16 mouse cellular contexts compared by ENCODE assay signal in genomic region chr4:35401783-35402182, GRCm38 (mm10).
A peak's percentile ranks its signal among the peaks of the same experiment; 100 is the strongest.
DNase-seq lines count a peak whose midpoint lies in the region; ATAC-seq and TF ChIP-seq lines count a peak whose summit lies in the region.
"Had no signal": no experiment of that assay in that cellular context is flagged by ENCODE, and none has a peak within 500 bp of the region (broad histone marks: within the 10 kb centered on the region; RNA-seq: fewer than 3 reads in every experiment).

No protein-coding gene starts in this region.

- H3K9me3 ChIP-seq in kidney, postnatal 0 days (replicated peaks; ENCODE audit: low read length): no peaks in the 10 kb centered on the region
- H3K9me3 ChIP-seq in CH12.LX (replicated peaks; ENCODE audit: low read length): no peaks in the 10 kb centered on the region
- H3K9me3 ChIP-seq in embryonic facial prominence, embryonic 14.5 days (ENCODE audit: control insufficient read depth, low read length): no peaks in the 10 kb centered on the region
- H3K9me3 ChIP-seq: heart, embryonic 13.5 days; hindbrain, embryonic 15.5 days had no signal

- H3K27ac ChIP-seq in kidney, postnatal 0 days: no peak overlapping the region
- no peak overlapping the region for H3K27ac ChIP-seq in CH12.LX (ENCODE audit: insufficient read depth, low read depth)
- no peak overlapping the region for H3K27ac ChIP-seq in embryonic facial prominence, embryonic 14.5 days (replicated peaks; ENCODE audit: low read depth, low read length)
- H3K27ac ChIP-seq: heart, embryonic 13.5 days; hindbrain, embryonic 15.5 days had no signal

- TF ChIP-seq POLR2A in CH12.LX (IDR thresholded peaks at IDR 0.05; ENCODE audit: low read depth, low read length): no peak

- TF ChIP-seq RAD21 in CH12.LX (IDR thresholded peaks at IDR 0.05; ENCODE audit: low read depth, low read length): no peak

- no peaks in the 10 kb centered on the region for H3K27me3 ChIP-seq in kidney, postnatal 0 days (ENCODE audit: insufficient read depth, low read length)
- peaks cover 1% of the 10 kb centered on the region for H3K27me3 ChIP-seq in CH12.LX (replicated peaks)
- H3K27me3 ChIP-seq in embryonic facial prominence, embryonic 14.5 days (replicated peaks; ENCODE audit: control insufficient read depth, insufficient read depth, low read length): no peaks in the 10 kb centered on the region
- H3K27me3 ChIP-seq: heart, embryonic 13.5 days; hindbrain, embryonic 15.5 days had no signal

- 42% methylated on average over 4 of the region's 4 CpGs for WGBS in kidney, postnatal 0 days
- WGBS in embryonic facial prominence, embryonic 14.5 days: 43% methylated on average over 4 of the region's 4 CpGs

- no peak overlapping the region for H3K4me2 ChIP-seq in kidney, postnatal 0 days (ENCODE audit: low read length)
- peak overlapping the region; percentile 67; the same call in 1 of the 2 replicates for H3K4me2 ChIP-seq in CH12.LX (ENCODE audit: insufficient read depth, low read depth, poor library complexity, severe bottlenecking)
- H3K4me2 ChIP-seq in embryonic facial prominence, embryonic 14.5 days (ENCODE audit: low read depth, low read length): peak overlapping the region; percentile 11; the same call in 1 of the 2 replicates
- H3K4me2 ChIP-seq: heart, embryonic 13.5 days; hindbrain, embryonic 15.5 days had no signal

- ATAC-seq in frontal cortex, adult (ENCODE audit: low TSS enrichment): 0 out of 2 replicates have a peak, but pooled peaks have one; percentile 9
- ATAC-seq in kidney, postnatal 0 days (replicated peaks; ENCODE audit: low FRiP score, low read depth): no peak
- no peak for ATAC-seq in embryonic facial prominence, embryonic 14.5 days (ENCODE audit: low read depth)

- H3K36me3 ChIP-seq in kidney, postnatal 0 days (ENCODE audit: insufficient read depth, low read length): no peaks in the 10 kb centered on the region
- H3K36me3 ChIP-seq in CH12.LX (replicated peaks in 1 of 2; ENCODE audit: control insufficient read depth in 1 of 2, insufficient read depth in 1 of 2, low read length in 1 of 2): no peaks in the 10 kb centered on the region
- no peaks in the 10 kb centered on the region for H3K36me3 ChIP-seq in embryonic facial prominence, embryonic 14.5 days (ENCODE audit: control insufficient read depth, insufficient read depth, low read length)
- H3K36me3 ChIP-seq: heart, embryonic 13.5 days; hindbrain, embryonic 15.5 days had no signal

- no peak for TF ChIP-seq CTCF in kidney, postnatal 0 days (IDR thresholded peaks at IDR 0.05; ENCODE audit: low read depth)
- TF ChIP-seq CTCF in CH12.LX (conservative IDR thresholded peaks at IDR 0.05 in 1 of 2, IDR thresholded peaks at IDR 0.05 in 1 of 2; ENCODE audit: low read depth in 2 of 2, low read length in 2 of 2): no peak

- H3K4me1 ChIP-seq in kidney, postnatal 0 days (replicated peaks; ENCODE audit: insufficient read depth, low read length): no peaks in the 10 kb centered on the region
- H3K4me1 ChIP-seq in CH12.LX (ENCODE audit: control insufficient read depth in 1 of 2, insufficient read depth in 2 of 2): peaks cover 0 to 3% of the 10 kb centered on the region in 2 experiments; a peak in 1 of 4 replicates
- peaks cover 5% of the 10 kb centered on the region for H3K4me1 ChIP-seq in embryonic facial prominence, embryonic 14.5 days (ENCODE audit: control insufficient read depth, insufficient read depth, low read length)
- H3K4me1 ChIP-seq: heart, embryonic 13.5 days had no signal

- TF ChIP-seq EP300 in CH12.LX (IDR thresholded peaks at IDR 0.05; ENCODE audit: low read length): no peak

- no peaks in the 10 kb centered on the region for H3K79me2 ChIP-seq in CH12.LX (replicated peaks; ENCODE audit: control insufficient read depth, extremely low read depth, insufficient read depth, poor library complexity, severe bottlenecking)

- no peak overlapping the region for H3K9ac ChIP-seq in kidney, postnatal 0 days (ENCODE audit: low read depth, low read length)
- H3K9ac ChIP-seq in CH12.LX (ENCODE audit: insufficient read depth, low read depth): no peak overlapping the region
- H3K9ac ChIP-seq in embryonic facial prominence, embryonic 14.5 days (ENCODE audit: low read depth, low read length): no peak overlapping the region
- H3K9ac ChIP-seq: forebrain, postnatal 0 days; heart, embryonic 13.5 days; hindbrain, embryonic 15.5 days had no signal

- in situ Hi-C loops in CH12.LX (cut with MboI; ENCODE audit: low pct_ligation_motif_present, low pct_unique_long_range_greater_than_20kb, low sequenced_read_pairs): no loop called here

- DNase-seq in frontal cortex, postnatal 14 days (ENCODE audit: low spot score in 2 of 2): no peak
- peak; percentile 42 for DNase-seq in kidney, postnatal 0 days (ENCODE audit: low spot score)
- no peak for DNase-seq in kidney, adult 8-10 months
- no peak for DNase-seq in CH12.LX (ENCODE audit: extremely low read depth)
- DNase-seq in embryonic facial prominence, embryonic 14.5 days (ENCODE audit: low spot score): no peak
- DNase-seq in adrenal gland, postnatal 4 days (ENCODE audit: low spot score in 2 of 2): no peak
- DNase-seq: cerebellum, adult 11-12 months; cerebellum, adult 9-11 months; cerebellum, postnatal 36 days; forebrain, postnatal 0 days; gastrocnemius, postnatal 36 days; heart, adult 11 months; heart, postnatal 36 days had no signal

- dilution Hi-C loops in CH12.LX (cut with MboI; ENCODE audit: extremely low pct_ligation_motif_present, extremely low pct_unique_long_range_greater_than_20kb, low sequenced_read_pairs): no loop called here

- no peak overlapping the region for H3K4me3 ChIP-seq in kidney, postnatal 0 days (replicated peaks; ENCODE audit: low read depth, low read length)
- no peak overlapping the region for H3K4me3 ChIP-seq in CH12.LX (replicated peaks in 1 of 3; ENCODE audit: low read depth in 2 of 3, low read length in 2 of 3, poor library complexity in 1 of 3)
- H3K4me3 ChIP-seq in embryonic facial prominence, embryonic 14.5 days (ENCODE audit: low read depth, low read length): no peak overlapping the region
- H3K4me3 ChIP-seq: heart, embryonic 13.5 days; hindbrain, embryonic 15.5 days had no signal

TF ChIP-seq in CH12.LX, 34 proteins besides CTCF, POLR2A, EP300 and RAD21:
- TF ChIP-seq TCF12 (IDR thresholded peaks at IDR 0.05; ENCODE audit: low read depth, low read length) (no peak), NELFE (IDR thresholded peaks at IDR 0.05; ENCODE audit: low read depth, low read length) (no peak), E2F4 (IDR thresholded peaks at IDR 0.05; ENCODE audit: insufficient replicate concordance, low read depth, low read length) (no peak), PAX5 (IDR thresholded peaks at IDR 0.05; ENCODE audit: low read length) (no peak), ZC3H11A (IDR thresholded peaks at IDR 0.05; ENCODE audit: low read depth, low read length) (no peak), ETS1 (conservative IDR thresholded peaks at IDR 0.05; ENCODE audit: low read depth, low read length) (no peak), HCFC1 (IDR thresholded peaks at IDR 0.05; ENCODE audit: low read depth, low read length) (no peak), MAZ (IDR thresholded peaks at IDR 0.05; ENCODE audit: low read depth, low read length) (no peak), POLR2AphosphoS2 (IDR thresholded peaks at IDR 0.05; ENCODE audit: low read depth, low read length) (no peak), BHLHE40 (IDR thresholded peaks at IDR 0.05; ENCODE audit: low read depth, low read length) (no peak), CHD2 (IDR thresholded peaks at IDR 0.05; ENCODE audit: low read length) (no peak), UBTF (IDR thresholded peaks at IDR 0.05; ENCODE audit: low read depth, low read length) (no peak), MAFK (IDR thresholded peaks at IDR 0.05; ENCODE audit: insufficient replicate concordance, low read length) (no peak), ZMIZ1 (IDR thresholded peaks at IDR 0.05; ENCODE audit: low read depth, low read length) (no peak), MYC (IDR thresholded peaks at IDR 0.05; ENCODE audit: low read depth, low read length) (no peak), RCOR1 (conservative IDR thresholded peaks at IDR 0.05; ENCODE audit: low read depth, low read length) (no peak), IRF4 (IDR thresholded peaks at IDR 0.05; ENCODE audit: low read depth, low read length) (no peak), MXI1 (IDR thresholded peaks at IDR 0.05; ENCODE audit: low read depth, low read length) (no peak)
